Mouse (Mus musculus) MEL (cell line): Measurements from ENCODE around the gene Cep350. TPM values are rescaled to one million over a fixed set of nuclear protein-coding genes. Genes with fewer than 3 reads are reported as not detected.

ENCODE experiments used
- DNase-seq: peaks from one replicate; pipeline ENCODE4 v3.0.0; 2011; ENCODE audit warnings: low read depth, low spot score
- H3K27ac ChIP-seq: 2 replicates; pipeline ENCODE4 v1.5.1; 2012; ENCODE audit warnings: low read depth, mild to moderate bottlenecking, control low read depth, low read length, moderate library complexity; ENCODE audit not compliant: control insufficient read depth
- H3K27me3 ChIP-seq, 2 experiments: fragments of 150-350 bp in 1 of 2; sonication (generic) in 1 of 2; 2 replicates each; pipeline ENCODE4 v1.6.1; 2012; ENCODE audit warnings: low read length in 2 of 2, mild to moderate bottlenecking in 2 of 2, improper control_type of control experiment in 1 of 2, moderate library complexity in 1 of 2; ENCODE audit not compliant: insufficient read depth in 2 of 2, control insufficient read depth in 1 of 2
- H3K36me3 ChIP-seq, 2 experiments: 2 replicates each; pipeline ENCODE4 v1.6.1; 2012 to 2014; ENCODE audit warnings: low read length in 2 of 2, improper control_type of control experiment in 1 of 2, inconsistent platforms in 1 of 2, mild to moderate bottlenecking in 1 of 2; ENCODE audit not compliant: insufficient read depth in 2 of 2, control insufficient read depth in 1 of 2
- H3K4me1 ChIP-seq, 2 experiments: fragments of 150-350 bp in 1 of 2; sonication (generic) in 1 of 2; 2 replicates each; pipeline ENCODE4 v1.6.1; 2012; ENCODE audit warnings: low read length in 2 of 2, improper control_type of control experiment in 1 of 2, mild to moderate bottlenecking in 1 of 2; ENCODE audit not compliant: insufficient read depth in 2 of 2, control insufficient read depth in 1 of 2
- H3K4me3 ChIP-seq, 2 experiments: fragments of 150-350 bp in 1 of 2; sonication (generic) in 1 of 2; 2 replicates each; pipeline ENCODE4 v1.5.1; 2012; ENCODE audit warnings: low read depth in 2 of 2, low read length in 2 of 2, mild to moderate bottlenecking in 2 of 2, moderate library complexity in 2 of 2, control low read depth in 1 of 2, improper control_type of control experiment in 1 of 2; ENCODE audit not compliant: control insufficient read depth in 1 of 2, insufficient read depth in 1 of 2
- H3K79me2 ChIP-seq: 2 replicates; pipeline ENCODE4 v1.6.1; 2012; ENCODE audit warnings: mild to moderate bottlenecking, low read length, moderate library complexity; ENCODE audit not compliant: control insufficient read depth, poor library complexity, insufficient read depth
- H3K9ac ChIP-seq: 2 replicates; pipeline ENCODE4 v1.6.1; 2012; ENCODE audit warnings: low read depth, mild to moderate bottlenecking, control low read depth, low read length, moderate library complexity; ENCODE audit not compliant: control insufficient read depth, poor library complexity, severe bottlenecking
- H3K9me3 ChIP-seq: fragments of 150-350 bp; sonication (generic); replicated peaks from 2 replicates; pipeline ENCODE4 v1.6.1; 2012; ENCODE audit warnings: mild to moderate bottlenecking, low read length, improper control_type of control experiment, moderate library complexity; ENCODE audit not compliant: insufficient read depth
- CHD1 ChIP-seq: IDR thresholded peaks from 2 replicates; pipeline ENCODE4 v1.6.1; 2012; ENCODE audit warnings: low read depth, mild to moderate bottlenecking, inconsistent platforms, low read length, improper control_type of control experiment
- E2F4 ChIP-seq: IDR thresholded peaks from 2 replicates; pipeline ENCODE4 v1.6.1; 2011; ENCODE audit warnings: low read depth, low read length, improper control_type of control experiment, borderline replicate concordance
- ELF1 ChIP-seq: IDR thresholded peaks from 2 replicates; pipeline ENCODE4 v1.6.1; 2014; ENCODE audit warnings: low read depth, mild to moderate bottlenecking, inconsistent platforms, low read length, improper control_type of control experiment, moderate library complexity
- EP300 ChIP-seq, 2 experiments: IDR thresholded peaks; 2 replicates each; pipeline ENCODE4 v1.6.1; 2011; ENCODE audit warnings: improper control_type of control experiment in 2 of 2, low read length in 2 of 2, low read depth in 1 of 2, mild to moderate bottlenecking in 1 of 2
- GATA1 ChIP-seq: IDR thresholded peaks from 2 replicates; pipeline ENCODE4 v1.6.1; 2011; ENCODE audit warnings: low read depth, low read length, improper control_type of control experiment
- KAT2A ChIP-seq: conservative IDR thresholded peaks from 2 replicates; pipeline ENCODE4 v1.6.1; 2012; ENCODE audit warnings: low read depth, low read length, improper control_type of control experiment, inconsistent platforms
- MAFK ChIP-seq: IDR thresholded peaks from 2 replicates; pipeline ENCODE4 v1.6.1; 2011; ENCODE audit warnings: low read depth, mild to moderate bottlenecking, low read length, improper control_type of control experiment, borderline replicate concordance
- MAX ChIP-seq: IDR thresholded peaks from 2 replicates; pipeline ENCODE4 v1.6.1; 2011; ENCODE audit warnings: low read length, improper control_type of control experiment
- MEF2A ChIP-seq: IDR thresholded peaks from 2 replicates; pipeline ENCODE4 v1.6.1; 2014; ENCODE audit warnings: low read depth, mild to moderate bottlenecking, inconsistent platforms, low read length, improper control_type of control experiment; ENCODE audit not compliant: poor library complexity, insufficient replicate concordance, severe bottlenecking; ENCODE audit errors: extremely low read depth
- MXI1 ChIP-seq: IDR thresholded peaks from 2 replicates; pipeline ENCODE4 v1.6.1; 2011; ENCODE audit warnings: mild to moderate bottlenecking, low read depth, low read length, improper control_type of control experiment
- MYB ChIP-seq: IDR thresholded peaks from 2 replicates; pipeline ENCODE4 v1.6.1; 2011; ENCODE audit warnings: mild to moderate bottlenecking, low read depth, low read length, improper control_type of control experiment
- NELFE ChIP-seq: IDR thresholded peaks from 2 replicates; pipeline ENCODE4 v1.6.1; 2011; ENCODE audit warnings: low read depth, low read length, improper control_type of control experiment
- POLR2AphosphoS2 ChIP-seq: IDR thresholded peaks from 2 replicates; pipeline ENCODE4 v1.6.1; 2011; ENCODE audit warnings: low read length, improper control_type of control experiment
- RAD21 ChIP-seq: IDR thresholded peaks from 2 replicates; pipeline ENCODE4 v1.6.1; 2011; ENCODE audit warnings: mild to moderate bottlenecking, low read depth, low read length, improper control_type of control experiment
- SIN3A ChIP-seq: IDR thresholded peaks from 2 replicates; pipeline ENCODE4 v1.6.1; 2012; ENCODE audit warnings: low read length, improper control_type of control experiment, inconsistent platforms
- TAL1 ChIP-seq: IDR thresholded peaks from 2 replicates; pipeline ENCODE4 v1.6.1; 2012; ENCODE audit warnings: mild to moderate bottlenecking, inconsistent platforms, low read length, moderate library complexity, mixed read lengths
- TBP ChIP-seq: IDR thresholded peaks from 2 replicates; pipeline ENCODE4 v1.8.0; 2011; ENCODE audit warnings: low read depth, low read length, improper control_type of control experiment
- USF1 ChIP-seq: IDR thresholded peaks from 2 replicates; pipeline ENCODE4 v1.6.1; 2014; ENCODE audit warnings: low read depth, mild to moderate bottlenecking, inconsistent platforms, low read length, improper control_type of control experiment, moderate library complexity
- USF2 ChIP-seq, 2 experiments: IDR thresholded peaks; 2 replicates each; pipeline ENCODE4 v1.6.1; 2011 to 2012; ENCODE audit warnings: improper control_type of control experiment in 2 of 2, low read length in 2 of 2, borderline replicate concordance in 1 of 2, inconsistent platforms in 1 of 2, low read depth in 1 of 2, mild to moderate bottlenecking in 1 of 2; ENCODE audit not compliant: insufficient read depth in 1 of 2
- ZC3H11A ChIP-seq: IDR thresholded peaks from 2 replicates; pipeline ENCODE4 v1.6.1; 2012; ENCODE audit warnings: low read depth, mild to moderate bottlenecking, inconsistent platforms, low read length, improper control_type of control experiment
- ZKSCAN1 ChIP-seq: IDR thresholded peaks from 2 replicates; pipeline ENCODE4 v1.6.1; 2012; ENCODE audit warnings: low read depth, mild to moderate bottlenecking, inconsistent platforms, low read length, improper control_type of control experiment, moderate library complexity
- ZMIZ1 ChIP-seq: IDR thresholded peaks from 2 replicates; pipeline ENCODE4 v1.6.1; 2012; ENCODE audit warnings: low read depth, mild to moderate bottlenecking, inconsistent platforms, low read length, improper control_type of control experiment, moderate library complexity
- polyA plus RNA-seq, 2 experiments: library from polyadenylated mRNA; stranded (reverse) in 1 of 2; unstranded in 1 of 2; fragments of >175 nt in 1 of 2; fragments of >200 nt in 1 of 2; gene quantifications; 2 replicates each; pipeline versions ENCODE4 v1.2.1 to v1.2.4; 2012; ENCODE audit warnings: low replicate concordance in 2 of 2, low read depth in 1 of 2; ENCODE audit not compliant: insufficient read length in 2 of 2, insufficient read depth in 1 of 2, missing spikeins in 1 of 2
- total RNA-seq: library from RNA; depleted of rRNA; stranded (reverse); fragments of 300-350 nt; gene quantifications from 2 replicates; pipeline ENCODE4 v1.2.3, GENCODE M21; 2012

The Cep350 gene
- total and polyA plus RNA-seq, 3 experiments = 4.3 to 110 (median 9.7) TPM

- H3K36me3 ChIP-seq = peaks cover 0 to 9% of the 10 kb centered on the region in 2 experiments; a peak in 2 of 4 replicates
- DNase-seq = no peak
- no peaks in the 10 kb centered on the region for H3K79me2 ChIP-seq
- H3K4me1 ChIP-seq = peaks cover 4 to 10% of the 10 kb centered on the region in 2 experiments; a peak in 3 of 4 replicates
- H3K27ac ChIP-seq = no peak overlapping the region
- no peak for TF ChIP-seq KAT2A
- TF ChIP-seq ZKSCAN1 = no peak
- TF ChIP-seq RAD21 = no peak
- TF ChIP-seq MEF2A = no peak
- no peak for TF ChIP-seq ZMIZ1
- no peak for TF ChIP-seq TBP
- no peak for TF ChIP-seq E2F4
- TF ChIP-seq ELF1 = no peak
- TF ChIP-seq MYB = no peak
- no peak for TF ChIP-seq ZC3H11A
- no peak for TF ChIP-seq NELFE
- no peak for TF ChIP-seq POLR2AphosphoS2
- no peak for TF ChIP-seq CHD1
- no peak for TF ChIP-seq GATA1
- TF ChIP-seq MAX = no peak
- no peak for TF ChIP-seq SIN3A
- no peak for TF ChIP-seq USF1
- TF ChIP-seq USF2 (IDR thresholded peaks at IDR 0.05; ENCODE audit: borderline replicate concordance in 1 of 2, insufficient read depth in 1 of 2, low read depth in 1 of 2, low read length in 2 of 2) = no peak
- no peak for TF ChIP-seq TAL1
- no peaks in the 10 kb centered on the region for H3K27me3 ChIP-seq
- H3K9ac ChIP-seq = no peak overlapping the region
- H3K4me3 ChIP-seq = no peak overlapping the region
- no peaks in the 10 kb centered on the region for H3K9me3 ChIP-seq
Measured at GRCm38 (mm10) chr1:155990391-155990790, 17.3 kb upstream of the Cep350 start.

GRCm38 (mm10) chr1:155989387-155989786, 16.3 kb upstream of the Cep350 start:
- H3K36me3 ChIP-seq = peaks cover 0 to 7% of the 10 kb centered on the region in 2 experiments; a peak in 2 of 4 replicates
- TF ChIP-seq GATA1 (peak; percentile 38; the same call in 1 of the 2 replicates), MXI1 (no peak), EP300 (IDR thresholded peaks at IDR 0.05; ENCODE audit: low read depth in 1 of 2, low read length in 2 of 2) (peak in 1 of 2 experiments; percentile 33; a peak in 2 of 4 replicates), MAFK (no peak)
- peak; percentile 80 for DNase-seq
- no peak overlapping the region for H3K9ac ChIP-seq
- H3K4me3 ChIP-seq = no peak overlapping the region; a peak in 1 of 4 replicates
- peaks cover 4 to 9% of the 10 kb centered on the region in 2 experiments; a peak in 3 of 4 replicates for H3K4me1 ChIP-seq
- H3K27ac ChIP-seq = no peak overlapping the region
- H3K79me2 ChIP-seq = no peaks in the 10 kb centered on the region
- no peaks in the 10 kb centered on the region for H3K9me3 ChIP-seq
- no peaks in the 10 kb centered on the region for H3K27me3 ChIP-seq
